Mouse (Mus musculus): ENCODE measurements around the gene Ltbp3. TPM values are rescaled to one million over a fixed set of nuclear protein-coding genes. Genes with fewer than 3 reads are reported as not detected.

Ltbp3 gene
- polyA plus RNA-seq, 1 experiment from 2014 or later, result 35.2 TPM

DNA sequence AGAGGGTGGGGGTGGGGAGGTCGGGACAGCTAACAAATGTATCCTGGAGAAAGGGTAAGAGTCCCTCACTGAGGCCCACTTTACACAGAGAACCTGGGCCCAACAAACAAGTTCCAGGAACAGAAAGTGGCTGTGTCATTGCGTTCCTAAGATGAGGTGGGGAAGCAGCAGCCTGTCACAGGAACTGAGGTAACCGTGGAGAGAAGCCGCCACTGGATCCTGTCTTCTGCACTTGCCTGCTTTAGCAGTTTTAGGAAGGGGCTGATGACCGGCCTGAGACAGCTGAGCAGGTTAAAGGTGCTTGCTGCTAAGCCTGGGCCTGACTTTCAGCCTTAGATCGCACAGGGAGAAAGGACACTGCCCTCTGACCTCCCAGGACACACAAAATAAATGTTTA lies 66.1 kb downstream of the Ltbp3 start:
- Histone ChIP-seq H3K36me3 (ENCODE audit: control insufficient read depth, insufficient read depth, low read length) (no peaks in the 10 kb centered on the region), H3K4me3 (ENCODE audit: low read depth, low read length) (no peak overlapping the region), H3K27ac (ENCODE audit: low read length) (peak overlapping the region; percentile 95), H3K9ac (replicated peaks; ENCODE audit: low read depth, low read length) (no peak overlapping the region), H3K9me3 (ENCODE audit: control insufficient read depth, low read depth, low read length) (no peaks in the 10 kb centered on the region), H3K4me1 (ENCODE audit: control insufficient read depth, insufficient read depth, low read length) (peaks cover 61% of the 10 kb centered on the region), H3K4me2 (replicated peaks; ENCODE audit: low read depth, low read length) (0 out of 2 replicates have a peak overlapping the region, but pooled peaks have one; percentile 16), H3K27me3 (ENCODE audit: control insufficient read depth, insufficient read depth, low read length) (no peaks in the 10 kb centered on the region)
- WGBS, result 29% methylated on average over 6 of the region's 6 CpGs
- ATAC-seq (ENCODE audit: insufficient number of reproducible peaks, insufficient read depth, low FRiP score, low read depth), result no peak

DNA sequence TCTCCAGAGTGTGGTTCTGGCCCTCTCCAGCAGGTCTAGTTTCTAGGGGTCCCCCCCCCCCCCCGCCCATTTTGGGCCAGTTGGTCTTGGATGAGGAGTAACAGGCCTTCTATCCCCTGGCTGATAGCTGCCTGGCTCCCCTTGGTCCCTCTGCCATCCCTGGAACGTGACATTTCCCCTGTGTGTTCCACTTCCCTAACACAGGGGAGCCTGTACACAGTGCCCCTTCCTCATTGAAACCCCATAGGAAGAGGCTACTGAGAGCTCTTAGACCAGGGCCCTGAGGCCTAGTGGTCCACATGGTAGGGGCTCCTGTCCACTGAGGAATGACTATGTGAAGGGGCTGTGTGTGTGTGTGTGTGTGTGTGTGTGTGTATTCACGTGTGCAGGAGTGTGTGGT lies 67.0 kb downstream of the Ltbp3 start:
- H3K36me3 ChIP-seq (ENCODE audit: control insufficient read depth, insufficient read depth, low read length), result no peaks in the 10 kb centered on the region
- no peaks in the 10 kb centered on the region for H3K27me3 ChIP-seq (ENCODE audit: control insufficient read depth, insufficient read depth, low read length)
- H3K4me2 ChIP-seq (replicated peaks; ENCODE audit: low read depth, low read length), result no peak overlapping the region
- no peaks in the 10 kb centered on the region for H3K9me3 ChIP-seq (ENCODE audit: control insufficient read depth, low read depth, low read length)
- ATAC-seq (ENCODE audit: insufficient number of reproducible peaks, insufficient read depth, low FRiP score, low read depth), result no peak
- 76% methylated on average over 3 of the region's 3 CpGs for WGBS
- peaks cover 68% of the 10 kb centered on the region for H3K4me1 ChIP-seq (ENCODE audit: control insufficient read depth, insufficient read depth, low read length)
- H3K4me3 ChIP-seq (ENCODE audit: low read depth, low read length), result no peak overlapping the region
- H3K9ac ChIP-seq (replicated peaks; ENCODE audit: low read depth, low read length), result no peak overlapping the region
- peak overlapping the region; percentile 95; the same call in 1 of the 2 replicates for H3K27ac ChIP-seq (ENCODE audit: low read length)

Other genes starting within 250 kb of the Ltbp3 start
- gene 1700020D05Rik, start 237.1 kb upstream of the Ltbp3 start, polyA plus RNA-seq (2014; fragmentation: Nextera tagmentation; extraction: Ambion mirVana), result 0.25 and 0.42 TPM in 2 replicates
- 12.4 and 13.0 TPM in 2 replicates for gene Snx32, start 230.4 kb upstream of the Ltbp3 start, polyA plus RNA-seq (2014; fragmentation: Nextera tagmentation; extraction: Ambion mirVana)
- 11.2 and 11.5 TPM in 2 replicates for gene Ovol1, start 180.3 kb upstream of the Ltbp3 start, polyA plus RNA-seq (2014; fragmentation: Nextera tagmentation; extraction: Ambion mirVana)
- gene Ap5b1, start 172.9 kb upstream of the Ltbp3 start, polyA plus RNA-seq (2014; fragmentation: Nextera tagmentation; extraction: Ambion mirVana), result 5.5 and 6.1 TPM in 2 replicates
- 113 and 119 TPM in 2 replicates for gene Rnaseh2c, start 139.0 kb upstream of the Ltbp3 start, polyA plus RNA-seq (2014; fragmentation: Nextera tagmentation; extraction: Ambion mirVana)
- 30.5 and 37.0 TPM in 2 replicates for gene Kat5, start 130.7 kb upstream of the Ltbp3 start, polyA plus RNA-seq (2014; fragmentation: Nextera tagmentation; extraction: Ambion mirVana)
- 49.0 and 52.2 TPM in 2 replicates for gene Rela, start 103.4 kb upstream of the Ltbp3 start, polyA plus RNA-seq (2014; fragmentation: Nextera tagmentation; extraction: Ambion mirVana)
- 15.2 and 19.4 TPM in 2 replicates for gene Sipa1, start 77.2 kb upstream of the Ltbp3 start, polyA plus RNA-seq (2014; fragmentation: Nextera tagmentation; extraction: Ambion mirVana)
- 20.0 and 21.5 TPM in 2 replicates for gene Map3k11, start 52.2 kb upstream of the Ltbp3 start, polyA plus RNA-seq (2014; fragmentation: Nextera tagmentation; extraction: Ambion mirVana)
- 29.8 and 32.1 TPM in 2 replicates for gene Pcnx3, start 52.0 kb upstream of the Ltbp3 start, polyA plus RNA-seq (2014; fragmentation: Nextera tagmentation; extraction: Ambion mirVana)
- 0.62 and 0.84 TPM in 2 replicates for gene Kcnk7, start 36.5 kb upstream of the Ltbp3 start, polyA plus RNA-seq (2014; fragmentation: Nextera tagmentation; extraction: Ambion mirVana)
- gene Ehbp1l1, start 14.6 kb upstream of the Ltbp3 start, polyA plus RNA-seq (2014; fragmentation: Nextera tagmentation; extraction: Ambion mirVana), result 36.7 and 37.4 TPM in 2 replicates
- 92.4 and 98.4 TPM in 2 replicates for gene Fam89b, start 11.3 kb upstream of the Ltbp3 start, polyA plus RNA-seq (2014; fragmentation: Nextera tagmentation; extraction: Ambion mirVana)
- 67.6 and 72.1 TPM in 2 replicates for gene Scyl1, start 30.5 kb downstream of the Ltbp3 start, polyA plus RNA-seq (2014; fragmentation: Nextera tagmentation; extraction: Ambion mirVana)
- gene Frmd8, start 134.4 kb downstream of the Ltbp3 start, polyA plus RNA-seq (2014; fragmentation: Nextera tagmentation; extraction: Ambion mirVana), result 18.3 and 18.6 TPM in 2 replicates
- 1.8 and 2.8 TPM in 2 replicates for gene Slc25a45, start 136.9 kb downstream of the Ltbp3 start, polyA plus RNA-seq (2014; fragmentation: Nextera tagmentation; extraction: Ambion mirVana)
- 3.1 and 3.2 TPM in 2 replicates for gene Tigd3, start 153.2 kb downstream of the Ltbp3 start, polyA plus RNA-seq (2014; fragmentation: Nextera tagmentation; extraction: Ambion mirVana)
- gene Dpf2, start 172.1 kb downstream of the Ltbp3 start, polyA plus RNA-seq (2014; fragmentation: Nextera tagmentation; extraction: Ambion mirVana), result 132 and 148 TPM in 2 replicates
- 7.3 and 7.4 TPM in 2 replicates for gene Cdc42ep2, start 183.9 kb downstream of the Ltbp3 start, polyA plus RNA-seq (2014; fragmentation: Nextera tagmentation; extraction: Ambion mirVana)
- 68.9 and 73.2 TPM in 2 replicates for gene Pola2, start 223.3 kb downstream of the Ltbp3 start, polyA plus RNA-seq (2014; fragmentation: Nextera tagmentation; extraction: Ambion mirVana)
- gene Slc22a20, start 245.2 kb downstream of the Ltbp3 start, polyA plus RNA-seq (2014; fragmentation: Nextera tagmentation; extraction: Ambion mirVana), result not detected in 2 replicates

Data from stomach, embryonic 14.5 days (tissue).